Mouse (Mus musculus) right cerebral cortex, postnatal 14 days (tissue): ENCODE measurements around the gene Psmd14.
A peak's percentile ranks its signal among the peaks of the same experiment; 100 is the strongest.

Source experiments
- DNase-seq: peaks from one replicate; pipeline ENCODE4 v3.0.0; 2022

Gene Psmd14

DNA sequence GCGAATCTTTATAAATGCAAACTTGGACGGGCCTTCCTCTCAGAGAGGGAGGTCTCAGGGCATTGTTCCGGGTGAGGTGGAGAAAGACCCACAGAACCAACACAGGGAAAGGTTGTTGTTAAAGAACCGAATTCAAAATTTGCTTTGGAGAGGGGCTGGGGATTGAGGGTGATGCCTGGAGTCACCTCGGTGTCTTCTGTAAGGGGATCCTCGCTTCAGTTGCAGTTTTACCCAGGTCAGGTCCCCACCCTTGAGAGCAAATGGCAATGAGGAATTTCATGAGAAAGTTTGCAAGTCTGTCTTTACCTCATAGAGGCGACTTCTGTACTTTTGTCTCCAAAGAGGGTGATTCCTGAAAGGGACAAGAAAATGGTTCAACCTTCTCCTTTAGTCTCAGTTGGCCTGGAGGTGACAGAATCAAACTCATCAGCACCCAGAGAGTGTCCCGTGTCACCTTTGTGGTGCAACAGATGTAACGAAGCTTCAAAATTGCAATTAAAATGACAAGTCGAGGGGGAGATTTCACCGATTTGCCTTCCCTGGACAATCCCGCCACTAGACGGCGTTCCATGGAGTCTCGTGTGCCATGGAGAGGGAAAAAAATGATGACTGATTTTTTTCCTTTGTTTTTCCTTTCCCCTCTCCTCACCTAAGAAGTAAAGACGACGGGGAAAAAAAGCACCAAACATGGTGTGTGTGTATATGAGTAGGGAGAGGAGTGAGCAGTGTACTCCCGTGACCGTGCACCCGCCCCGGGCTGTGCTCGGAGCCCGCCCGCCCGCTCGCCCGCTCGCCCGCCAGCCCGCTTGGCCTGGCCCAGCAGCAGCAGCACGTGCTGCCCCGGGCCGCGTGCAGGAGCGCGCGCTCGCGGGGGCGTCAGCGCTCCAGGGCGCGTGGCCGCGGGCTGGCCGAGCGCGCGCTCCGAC is 103.3 kb downstream of the Psmd14 start:
- peak; percentile 37 for DNase-seq

DNA sequence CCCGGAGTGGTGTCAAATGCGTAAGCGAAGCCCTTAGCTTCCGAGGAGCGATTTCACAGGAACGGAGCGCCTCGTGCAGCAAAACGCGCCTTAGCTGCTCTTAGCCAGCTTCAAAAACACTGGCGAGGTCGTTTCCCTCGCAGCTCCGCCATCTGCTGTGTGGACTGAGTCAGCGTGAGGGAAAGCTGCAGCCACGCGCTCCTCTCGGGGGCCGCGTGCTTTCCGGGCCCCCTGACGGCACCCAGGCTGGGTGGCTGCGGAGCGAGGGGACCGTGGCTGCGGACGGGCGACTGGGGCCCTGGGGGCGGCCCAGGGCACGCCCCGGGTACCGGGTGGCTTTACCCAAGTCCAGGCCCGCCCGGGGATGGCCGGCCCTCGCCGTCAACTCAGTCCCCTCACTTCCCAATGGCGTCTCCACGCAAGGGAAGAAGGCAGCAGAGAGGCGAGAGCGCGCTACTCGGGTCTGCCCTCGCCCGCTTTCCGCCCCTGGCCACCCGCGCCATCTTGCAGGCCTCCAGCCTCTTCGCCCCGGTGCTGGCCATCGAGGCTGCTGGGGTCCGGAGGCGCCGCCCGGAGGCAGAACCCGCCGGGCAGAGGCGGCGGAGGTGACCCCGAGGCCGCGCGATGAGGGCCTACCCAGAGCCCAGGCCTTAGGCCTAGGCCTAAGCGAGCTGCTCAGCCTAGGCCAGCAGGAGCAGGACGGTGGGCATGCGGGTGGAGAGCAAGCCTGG is 104.3 kb downstream of the Psmd14 start:
- peak; percentile 46 for DNase-seq

DNA sequence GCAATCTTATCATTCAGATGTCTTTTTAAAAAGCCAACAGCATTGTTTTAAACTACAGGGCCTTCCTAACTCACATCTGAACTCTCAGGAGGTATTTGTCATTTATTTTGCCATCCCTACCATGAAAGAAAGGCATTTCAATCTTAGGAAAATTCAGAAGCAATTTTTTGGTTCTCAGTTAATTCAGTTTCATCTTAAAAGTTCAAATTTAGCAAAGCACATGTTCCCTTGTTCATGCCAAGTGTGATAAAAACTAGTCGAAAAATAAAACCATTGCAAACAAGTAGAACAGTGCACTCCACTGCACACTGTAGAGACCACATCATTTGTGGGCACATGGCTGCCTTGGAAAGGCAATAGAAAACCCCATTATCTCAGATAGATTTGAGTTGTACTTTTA is 106.7 kb downstream of the Psmd14 start:
- no peak for DNase-seq

DNA sequence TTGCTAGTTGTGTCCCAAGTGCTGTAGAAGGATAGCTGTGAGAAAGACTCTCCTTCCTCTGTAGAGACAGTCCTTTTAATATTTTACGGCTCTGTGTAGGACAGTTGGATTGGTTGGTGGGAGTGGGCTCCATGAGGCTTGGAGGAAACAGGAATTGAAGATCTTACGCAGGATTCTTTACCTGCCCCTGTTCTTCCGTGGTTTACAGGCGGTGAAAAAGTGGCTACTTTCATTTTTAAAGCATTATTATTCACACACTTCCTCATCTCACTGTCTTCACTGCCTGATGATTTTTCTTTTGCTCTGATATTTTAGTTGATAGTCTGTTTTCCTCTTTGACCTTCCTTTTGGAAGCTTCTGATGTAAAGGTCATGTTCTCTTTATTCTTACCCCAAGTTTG is 108.7 kb downstream of the Psmd14 start:
- DNase-seq: no peak

DNA sequence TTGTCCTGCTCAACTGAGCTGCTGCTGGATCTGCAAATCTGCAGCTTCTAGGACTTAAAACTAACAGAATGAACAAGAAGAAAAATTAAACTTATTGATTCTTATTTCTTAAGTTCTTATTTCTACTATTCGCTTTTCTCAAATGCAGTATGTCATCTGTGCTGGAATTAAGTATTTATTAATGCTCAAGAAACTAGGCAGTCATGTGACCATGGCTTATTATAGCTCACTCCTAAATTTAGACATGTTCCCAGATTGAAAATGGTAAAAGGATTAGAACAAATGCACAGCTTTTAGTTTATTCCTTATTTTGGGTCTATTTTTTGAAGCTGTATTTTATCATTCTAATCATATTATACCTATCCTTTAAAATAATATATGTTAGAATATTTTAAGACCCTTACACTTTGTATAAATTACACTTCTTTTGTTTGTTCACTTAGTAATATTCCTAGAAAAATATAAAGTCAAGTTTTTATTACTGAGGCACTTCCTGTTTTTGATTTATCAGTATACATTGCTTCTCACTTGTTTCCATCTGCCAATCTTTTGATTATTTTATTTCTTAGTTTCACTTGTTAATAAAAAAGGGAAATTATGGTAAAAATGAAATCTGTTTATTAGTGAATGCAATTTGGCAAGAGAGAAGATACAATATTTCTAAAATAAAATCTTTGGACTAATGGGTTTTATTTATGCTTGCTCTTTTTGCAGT is 112.1 kb downstream of the Psmd14 start:
- no peak for DNase-seq

DNA sequence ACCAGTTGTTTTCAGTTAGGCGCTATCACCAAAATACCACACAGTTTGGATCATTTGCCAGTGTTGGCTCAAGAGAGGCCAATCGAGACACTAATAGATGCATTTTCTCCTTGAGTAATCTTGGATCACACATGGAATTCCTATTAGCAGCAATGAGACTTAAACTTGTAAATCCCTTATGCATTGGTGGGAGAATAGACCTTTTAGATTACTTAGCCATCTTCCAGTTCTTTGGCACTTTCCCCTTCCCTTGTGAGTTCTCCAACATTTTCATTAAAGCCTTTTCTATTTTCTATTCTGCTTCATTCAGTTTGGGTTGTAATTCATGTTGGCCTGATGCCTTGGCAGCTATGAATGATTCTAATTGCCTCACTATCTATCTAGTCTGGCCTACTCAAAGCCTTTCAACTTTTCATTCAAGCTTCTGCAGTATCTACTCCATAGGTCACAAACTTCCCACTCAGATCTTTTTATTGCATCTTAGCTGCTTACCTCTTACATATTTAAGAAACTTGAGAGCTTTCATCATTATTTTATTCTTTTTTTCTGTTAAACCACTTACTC is 125.8 kb downstream of the Psmd14 start:
- no peak for DNase-seq
